Mouse (Mus musculus) kidney, postnatal 10 days (tissue): ENCODE data around the gene Gm21953.
"Not testable (repeated sequence)": the region's sequence is repeated elsewhere in the genome, so short reads cannot be mapped to it uniquely, and the experiment has no call there.

Source experiments
- DNase-seq: peaks from one replicate; pipeline ENCODE4 v3.0.0; 2021; ENCODE audit warnings: mixed read lengths

The Gm21953 gene

DNA sequence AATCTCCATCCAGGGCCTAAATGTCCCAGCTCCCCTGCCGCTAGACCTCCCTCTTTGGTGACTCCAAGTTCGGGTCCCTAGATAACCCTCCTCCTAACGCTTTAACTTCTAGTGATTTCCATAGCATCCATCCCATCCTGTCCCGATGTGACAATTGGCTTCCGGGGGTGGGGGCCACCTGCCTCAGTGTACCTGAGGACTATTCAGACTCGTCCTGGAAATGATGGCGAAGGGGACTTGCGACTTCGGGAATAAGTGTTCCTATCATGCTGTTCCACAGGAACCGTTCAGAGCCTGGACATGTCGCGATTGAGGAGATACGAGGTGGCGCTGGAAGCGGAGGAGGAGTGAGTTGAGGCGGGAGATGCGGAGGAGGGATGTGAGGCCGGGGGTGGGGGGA is at the start of gene Gm21953:
Gm21953 (plus strand) TSS at position 301 of the 400 bp plus-strand sequence.
- not testable (repeated sequence) for DNase-seq

DNA sequence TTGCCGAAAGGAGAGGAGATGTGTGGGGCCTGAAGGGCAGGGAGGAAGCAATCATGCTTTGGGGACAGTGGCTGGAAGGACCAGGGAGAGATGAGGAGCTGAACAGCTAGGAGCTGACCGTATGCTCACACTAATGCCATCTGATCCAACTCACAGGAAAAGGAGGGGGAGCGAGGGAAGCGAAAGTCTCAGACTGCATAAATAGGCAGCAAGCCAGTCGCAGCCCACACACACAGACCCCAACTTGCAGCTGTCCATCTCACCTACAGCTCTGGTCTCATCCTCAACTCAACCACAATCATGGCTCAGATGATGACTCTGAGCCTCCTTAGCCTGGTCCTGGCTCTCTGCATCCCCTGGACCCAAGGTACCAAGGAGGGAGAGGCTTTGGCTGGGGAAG is 38.6 kb upstream of the Gm21953 start, which contains the start of gene Ccl21b:
Ccl21b (plus strand) TSS at position 301 of the 400 bp plus-strand sequence.
- DNase-seq = not testable (repeated sequence)

DNA sequence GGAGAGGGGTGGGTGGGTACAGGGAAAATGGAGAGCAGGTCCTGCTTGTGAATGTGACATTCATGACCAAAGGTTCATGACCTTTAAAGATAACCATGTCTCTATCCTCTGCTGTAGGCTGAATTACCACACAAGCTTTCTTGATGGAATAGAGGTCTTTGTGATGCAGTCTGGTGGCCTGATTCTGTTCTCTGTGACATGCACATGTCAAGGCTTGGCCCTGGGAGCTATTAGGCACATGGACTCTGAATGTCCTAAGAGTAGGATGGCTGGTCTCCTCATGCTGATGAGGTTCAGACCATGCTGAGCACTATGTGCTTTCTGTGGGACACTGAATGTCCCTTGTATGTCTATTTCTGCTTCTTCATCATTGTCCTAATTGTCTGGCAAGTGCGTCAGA is 24.0 kb downstream of the Gm21953 start, which contains the start of gene Fam205a3:
Fam205a3 (plus strand) TSS at position 301 of the 400 bp plus-strand sequence.
- not testable (repeated sequence) for DNase-seq
